Mouse (Mus musculus) lung, embryonic 16.5 days (tissue): ENCODE measurements around the gene Pde5a. TPM values are rescaled to one million over a fixed set of nuclear protein-coding genes. Genes with fewer than 3 reads are reported as not detected.

Experiments used
- ATAC-seq: fragments of 200-750 bp; cut with Nextera tagmentation; 2 replicates; pipeline ENCODE4 v1.8.0; 2017; ENCODE audit warnings: low read depth, mild to moderate bottlenecking, moderate library complexity
- H3K27ac ChIP-seq: fragments of 300-500 bp; sonication (generic); 2 replicates; pipeline ENCODE4 v1.5.1; 2014; ENCODE audit warnings: mild to moderate bottlenecking, control low read depth, low read length
- H3K27me3 ChIP-seq: fragments of 300-500 bp; sonication (generic); 2 replicates; pipeline ENCODE4 v1.6.1; 2014; ENCODE audit warnings: low read depth, low read length, mixed read lengths; ENCODE audit not compliant: control insufficient read depth, insufficient read depth
- H3K36me3 ChIP-seq: fragments of 300-500 bp; sonication (generic); 2 replicates; pipeline ENCODE4 v1.6.1; 2014; ENCODE audit warnings: low read length; ENCODE audit not compliant: control insufficient read depth, insufficient read depth
- H3K4me1 ChIP-seq: fragments of 300-500 bp; sonication (generic); replicated peaks from 2 replicates; pipeline ENCODE4 v1.6.1; 2014; ENCODE audit warnings: low read length, mixed read lengths; ENCODE audit not compliant: control insufficient read depth, insufficient read depth
- H3K4me2 ChIP-seq: fragments of 300-500 bp; sonication (generic); 2 replicates; pipeline ENCODE4 v1.6.1; 2014; ENCODE audit warnings: low read depth, low read length, control low read depth
- H3K4me3 ChIP-seq: fragments of 300-500 bp; sonication (generic); 2 replicates; pipeline ENCODE4 v1.5.1; 2014; ENCODE audit warnings: mild to moderate bottlenecking, low read length, control low read depth
- H3K9ac ChIP-seq: fragments of 300-500 bp; sonication (generic); 2 replicates; pipeline ENCODE4 v1.6.1; 2014; ENCODE audit warnings: low read length, control low read depth
- H3K9me3 ChIP-seq: fragments of 300-500 bp; sonication (generic); 2 replicates; pipeline ENCODE4 v1.6.1; 2016; ENCODE audit warnings: low read length; ENCODE audit not compliant: control insufficient read depth
- WGBS: fragments of 180-500 bp; shearing (Covaris S2); extraction: QIAGEN DNeasy Blood & Tissue Kit; methylation state at CpG from one replicate; pipeline ENCODE4 v1.1.7; 2014; 5-methylcytosine and 5-hydroxymethylcytosine counted together
- polyA plus RNA-seq: library from polyadenylated mRNA; unstranded; fragments of >200 nt; fragmentation: Nextera tagmentation; extraction: Ambion mirVana; gene quantifications from 2 replicates; pipeline ENCODE4 v1.2.1, GENCODE M21; 2015

Gene Pde5a
- polyA plus RNA-seq, 1 experiment from 2014 or later, result 24.7 TPM

DNA sequence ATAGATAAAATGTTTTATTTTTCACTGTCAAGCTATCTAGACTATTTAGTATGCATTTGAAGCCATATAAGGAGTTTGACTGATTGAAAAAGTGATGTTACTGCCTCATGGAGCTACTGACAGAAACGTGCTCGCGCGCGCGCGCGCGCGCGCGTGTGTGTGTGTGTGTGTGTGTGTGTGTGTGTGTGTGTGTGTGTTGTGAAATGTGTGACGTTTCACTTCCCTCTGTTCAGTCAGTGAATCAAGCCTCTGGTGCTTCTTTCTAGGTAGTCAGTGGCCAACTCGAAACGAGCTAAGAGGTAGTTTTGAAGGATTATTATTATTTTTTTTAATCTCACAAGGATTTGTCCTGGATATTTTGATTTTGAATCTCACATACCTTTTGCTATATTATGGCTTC is 10.7 kb downstream of the Pde5a start:
- Histone ChIP-seq H3K27me3 (no peaks in the 10 kb centered on the region), H3K9ac (no peak overlapping the region), H3K4me2 (no peak overlapping the region), H3K36me3 (peaks cover 3% of the 10 kb centered on the region; the same call in 1 of the 2 replicates), H3K4me3 (no peak overlapping the region), H3K4me1 (no peaks in the 10 kb centered on the region), H3K9me3 (peaks cover 3% of the 10 kb centered on the region; the same call in 1 of the 2 replicates), H3K27ac (no peak overlapping the region)
- no peak for ATAC-seq
- 93% methylated on average over 15 of the region's 15 CpGs for WGBS

DNA sequence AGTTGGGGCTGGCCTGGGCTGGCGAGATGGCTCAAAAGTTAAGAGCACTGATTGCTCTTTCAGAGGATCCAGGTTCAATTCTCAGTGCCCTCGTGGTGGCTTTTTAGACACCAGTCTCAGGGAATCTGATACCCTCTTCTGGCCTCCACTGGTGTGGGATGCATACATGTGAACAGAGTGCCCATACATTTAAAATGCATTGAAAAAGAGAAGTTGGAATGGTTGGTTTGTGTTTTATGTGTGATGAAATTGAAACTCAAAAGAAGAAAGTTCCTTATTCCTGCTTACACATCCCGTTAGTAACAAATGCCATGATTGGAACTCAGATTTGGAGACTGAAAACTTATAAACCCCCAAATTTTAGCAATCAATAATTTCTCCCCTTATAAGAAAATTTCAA is 15.5 kb downstream of the Pde5a start:
- Histone ChIP-seq H3K4me1 (no peaks in the 10 kb centered on the region), H3K27ac (no peak overlapping the region), H3K4me3 (no peak overlapping the region), H3K4me2 (no peak overlapping the region), H3K9me3 (peaks cover 12% of the 10 kb centered on the region; the same call in 1 of the 2 replicates), H3K9ac (no peak overlapping the region), H3K36me3 (peaks cover 5% of the 10 kb centered on the region), H3K27me3 (no peaks in the 10 kb centered on the region)
- ATAC-seq, result no peak
- WGBS, result 83% methylated on average over 3 of the region's 3 CpGs

DNA sequence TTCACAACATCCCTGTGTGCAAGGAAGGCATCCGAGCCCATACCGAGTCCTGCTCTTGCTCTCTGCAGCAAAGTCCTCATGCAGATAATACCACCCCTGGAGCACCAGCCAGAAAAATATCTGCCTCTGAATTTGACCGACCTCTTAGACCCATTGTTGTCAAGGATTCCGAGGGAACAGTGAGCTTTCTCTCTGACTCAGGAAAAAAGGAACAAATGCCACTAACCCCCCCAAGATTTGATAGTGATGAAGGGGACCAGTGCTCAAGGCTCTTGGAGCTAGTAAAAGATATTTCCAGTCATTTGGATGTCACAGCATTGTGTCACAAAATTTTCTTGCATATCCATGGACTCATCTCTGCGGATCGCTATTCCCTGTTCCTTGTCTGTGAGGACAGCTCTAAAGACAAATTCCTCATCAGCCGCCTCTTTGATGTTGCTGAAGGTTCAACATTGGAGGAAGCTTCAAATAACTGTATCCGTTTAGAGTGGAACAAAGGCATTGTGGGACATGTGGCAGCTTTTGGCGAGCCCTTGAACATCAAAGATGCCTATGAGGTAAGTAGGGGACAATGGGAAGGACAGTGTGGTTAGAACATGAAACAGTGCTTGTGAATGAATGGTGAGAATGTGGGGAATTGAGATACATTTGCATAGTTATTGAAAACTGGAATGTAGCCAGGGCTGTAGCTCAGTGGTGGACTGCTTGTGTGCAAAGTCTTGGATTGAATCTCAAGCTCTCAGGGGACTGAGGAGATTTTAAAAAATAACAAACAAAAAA is 19.4 kb downstream of the Pde5a start:
- no peak for ATAC-seq
- 83% methylated on average over 9 of the region's 9 CpGs for WGBS
- H3K9me3 ChIP-seq, result peaks cover 9% of the 10 kb centered on the region; the same call in 1 of the 2 replicates
- H3K4me1 ChIP-seq, result no peaks in the 10 kb centered on the region
- no peak overlapping the region for H3K4me2 ChIP-seq
- no peak overlapping the region for H3K9ac ChIP-seq
- H3K36me3 ChIP-seq, result peaks cover 2% of the 10 kb centered on the region
- H3K27ac ChIP-seq, result no peak overlapping the region
- no peaks in the 10 kb centered on the region for H3K27me3 ChIP-seq
- no peak overlapping the region for H3K4me3 ChIP-seq

DNA sequence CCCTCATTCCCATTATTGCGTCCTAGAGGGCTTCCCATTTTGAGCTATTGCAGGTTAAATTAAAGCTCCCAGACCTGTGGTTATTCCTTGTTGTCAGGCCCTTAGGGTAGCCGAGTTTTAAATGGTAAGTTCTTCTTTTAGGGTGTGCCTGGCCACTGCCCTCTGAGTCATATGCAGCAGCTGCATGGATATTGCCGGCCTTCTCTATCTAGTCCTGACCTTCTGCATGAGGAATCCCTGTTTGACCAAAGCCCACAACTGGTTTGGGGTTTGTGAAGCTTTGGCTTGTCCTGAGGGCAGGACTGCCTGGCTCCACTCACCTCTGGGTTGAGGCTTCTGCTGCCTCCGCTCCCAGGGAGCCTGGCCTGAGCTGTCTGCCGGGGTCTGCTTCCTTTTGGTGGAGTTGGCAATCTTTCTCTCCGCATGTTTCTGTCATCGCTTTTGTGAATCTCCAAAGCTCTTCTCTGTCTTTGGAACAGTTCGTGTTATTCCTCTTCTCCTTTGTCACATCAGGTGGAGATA is 34.6 kb downstream of the Pde5a start:
- no peak overlapping the region for H3K9ac ChIP-seq

DNA sequence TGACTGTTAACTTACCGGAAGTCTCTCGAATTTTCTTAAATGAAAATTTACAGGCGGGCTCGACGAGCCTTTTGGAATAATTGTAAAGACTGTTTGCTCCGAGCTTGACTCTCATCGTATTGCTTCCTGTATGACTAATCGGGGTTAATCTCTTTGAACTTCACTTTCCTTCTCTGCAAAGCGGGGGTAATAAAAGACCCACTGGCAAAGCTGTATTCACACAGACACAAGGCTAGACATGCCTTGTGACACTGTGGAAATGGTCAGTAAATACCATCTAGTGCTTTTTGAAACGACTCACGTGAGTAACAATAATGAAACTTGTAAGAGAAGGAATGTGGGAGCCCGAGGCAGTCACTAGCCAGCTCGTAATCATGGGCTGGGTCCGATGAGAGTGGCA is 35.0 kb downstream of the Pde5a start:
- no peaks in the 10 kb centered on the region for H3K27me3 ChIP-seq
- no peak for ATAC-seq
- no peak overlapping the region for H3K4me2 ChIP-seq
- H3K36me3 ChIP-seq, result peaks cover 6% of the 10 kb centered on the region
- no peak overlapping the region for H3K4me3 ChIP-seq
- WGBS, result 61% methylated on average over 14 of the region's 14 CpGs
- no peaks in the 10 kb centered on the region; the same call in 1 of the 2 replicates for H3K4me1 ChIP-seq
- no peaks in the 10 kb centered on the region for H3K9me3 ChIP-seq
- no peak overlapping the region for H3K27ac ChIP-seq
- no peak overlapping the region for H3K9ac ChIP-seq

More for the DNA sequence above, 34.6 kb downstream of the Pde5a start:
- H3K27ac ChIP-seq, result no peak overlapping the region
- peaks cover 6% of the 10 kb centered on the region for H3K36me3 ChIP-seq
- no peak for ATAC-seq
- no peaks in the 10 kb centered on the region for H3K27me3 ChIP-seq
- no peaks in the 10 kb centered on the region; the same call in 1 of the 2 replicates for H3K4me1 ChIP-seq
- H3K9me3 ChIP-seq, result no peaks in the 10 kb centered on the region
- no peak overlapping the region for H3K4me2 ChIP-seq
- 77% methylated on average over 8 of the region's 8 CpGs for WGBS
- no peak overlapping the region for H3K4me3 ChIP-seq

DNA sequence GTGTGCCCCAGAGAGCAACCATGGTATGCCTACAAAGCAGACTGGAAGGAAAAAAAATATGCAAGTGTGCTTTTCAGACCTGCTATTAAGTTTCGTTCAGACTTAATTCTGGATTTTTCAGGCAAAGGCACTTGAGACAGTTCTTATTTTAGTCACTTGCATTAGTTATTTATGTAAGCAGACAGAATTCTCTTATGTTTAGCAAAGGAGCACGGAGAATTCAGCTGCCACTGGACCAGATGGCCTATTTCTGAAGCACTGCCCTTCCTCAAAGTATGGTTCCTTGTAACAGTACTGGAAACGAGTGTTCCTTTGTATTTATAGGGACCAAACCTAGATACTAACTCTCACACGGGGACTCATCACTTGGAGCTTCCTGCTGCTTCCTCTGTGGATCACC is 38.2 kb downstream of the Pde5a start:
- Histone ChIP-seq H3K9ac (no peak overlapping the region), H3K36me3 (peaks cover 3% of the 10 kb centered on the region), H3K4me1 (no peaks in the 10 kb centered on the region; the same call in 1 of the 2 replicates), H3K9me3 (no peaks in the 10 kb centered on the region), H3K27ac (no peak overlapping the region), H3K27me3 (no peaks in the 10 kb centered on the region), H3K4me3 (no peak overlapping the region), H3K4me2 (no peak overlapping the region)
- 46% methylated on average over 4 of the region's 4 CpGs for WGBS
- no peak for ATAC-seq

DNA sequence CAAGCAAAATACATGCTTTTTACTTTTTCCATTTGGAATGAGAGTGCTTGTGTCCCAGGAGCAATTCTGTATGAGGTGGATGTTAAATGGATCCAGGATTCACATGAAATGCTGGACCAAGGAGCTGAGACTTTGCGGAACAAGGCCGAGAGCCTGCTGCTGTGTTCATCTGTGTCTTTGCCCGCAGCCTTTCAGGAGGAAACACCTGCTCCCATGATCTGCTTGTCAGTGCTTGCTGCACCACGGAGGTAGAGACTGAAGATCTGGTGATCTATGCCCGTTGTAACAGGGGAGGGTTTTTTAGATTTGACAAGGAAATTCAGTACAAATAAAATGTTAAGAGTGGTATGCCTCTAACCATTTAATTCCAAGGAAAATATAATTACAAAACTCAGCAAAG is 39.1 kb downstream of the Pde5a start:
- H3K9ac ChIP-seq, result no peak overlapping the region
- H3K27me3 ChIP-seq, result no peaks in the 10 kb centered on the region
- H3K4me1 ChIP-seq, result peaks cover under 1% of the 10 kb centered on the region
- H3K36me3 ChIP-seq, result no peaks in the 10 kb centered on the region; the same call in 1 of the 2 replicates
- no peak overlapping the region for H3K27ac ChIP-seq
- H3K9me3 ChIP-seq, result no peaks in the 10 kb centered on the region
- H3K4me3 ChIP-seq, result no peak overlapping the region
- WGBS, result 73% methylated on average over 5 of the region's 5 CpGs
- H3K4me2 ChIP-seq, result no peak overlapping the region
- ATAC-seq, result no peak

DNA sequence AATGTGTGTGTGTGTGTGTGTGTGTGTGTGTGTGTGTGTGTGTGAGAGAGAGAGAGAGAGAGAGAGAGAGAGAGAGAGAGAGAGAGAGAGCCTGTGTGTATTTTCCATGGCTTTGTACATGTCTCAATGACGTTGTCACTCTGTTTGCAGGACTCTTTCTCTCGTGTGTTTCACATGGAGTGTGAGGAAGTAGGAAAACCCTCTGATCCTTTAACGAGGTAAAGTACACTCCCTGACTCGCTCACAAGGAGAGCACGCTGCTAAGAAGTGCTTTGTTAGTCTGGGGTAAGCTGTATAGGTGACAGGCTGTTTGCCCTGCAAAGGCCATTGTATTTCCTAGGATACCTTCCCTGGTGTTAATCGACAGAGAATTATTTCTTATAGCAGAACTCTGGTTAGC is 52.7 kb downstream of the Pde5a start:
- peak overlapping the region; percentile 18; the same call in 1 of the 2 replicates for H3K27ac ChIP-seq
- no peak overlapping the region for H3K9ac ChIP-seq
- 42% methylated on average over 6 of the region's 6 CpGs for WGBS
- H3K9me3 ChIP-seq, result no peaks in the 10 kb centered on the region
- no peak overlapping the region for H3K4me3 ChIP-seq
- peaks cover 8% of the 10 kb centered on the region for H3K36me3 ChIP-seq
- no peaks in the 10 kb centered on the region for H3K27me3 ChIP-seq
- ATAC-seq, result 0 out of 2 replicates have a peak, but pooled peaks have one; percentile 38
- no peak overlapping the region for H3K4me2 ChIP-seq
- 0 out of 2 replicates have a peak, but pooled peaks cover 4% of the 10 kb centered on the region for H3K4me1 ChIP-seq

DNA sequence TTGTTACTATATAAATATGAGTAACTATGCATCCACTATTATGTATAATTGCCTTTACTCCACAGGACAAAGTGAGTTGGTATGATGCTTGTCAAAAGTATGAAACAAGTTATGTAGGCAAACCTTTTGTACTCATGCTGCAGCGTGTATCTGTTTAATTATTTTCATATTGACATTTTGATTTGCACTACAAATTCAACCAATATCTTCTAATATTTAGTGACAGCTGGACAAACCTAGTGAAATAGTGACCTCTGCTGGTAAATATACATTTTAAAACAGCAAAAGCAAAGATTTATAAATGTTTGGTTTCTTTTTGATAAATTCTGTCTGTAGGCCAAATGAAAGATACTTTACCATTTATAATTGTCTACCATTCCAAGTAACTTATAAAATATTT is 55.5 kb downstream of the Pde5a start:
- WGBS, result 49% methylated on average over 1 of the region's 1 CpGs
- H3K36me3 ChIP-seq, result peaks cover 7% of the 10 kb centered on the region
- no peak overlapping the region for H3K4me2 ChIP-seq
- no peak overlapping the region for H3K9ac ChIP-seq
- no peak overlapping the region for H3K4me3 ChIP-seq
- H3K4me1 ChIP-seq, result 0 out of 2 replicates have a peak, but pooled peaks cover 4% of the 10 kb centered on the region
- no peaks in the 10 kb centered on the region for H3K9me3 ChIP-seq
- no peak for ATAC-seq
- no peaks in the 10 kb centered on the region for H3K27me3 ChIP-seq
- H3K27ac ChIP-seq, result no peak overlapping the region
